Mouse (Mus musculus): ENCODE data around the gene Lpp. TPM values are rescaled to one million over a fixed set of nuclear protein-coding genes. Genes with fewer than 3 reads are reported as not detected.

Lpp gene
- polyA plus RNA-seq, 1 experiment from 2014 or later: 107 TPM

DNA sequence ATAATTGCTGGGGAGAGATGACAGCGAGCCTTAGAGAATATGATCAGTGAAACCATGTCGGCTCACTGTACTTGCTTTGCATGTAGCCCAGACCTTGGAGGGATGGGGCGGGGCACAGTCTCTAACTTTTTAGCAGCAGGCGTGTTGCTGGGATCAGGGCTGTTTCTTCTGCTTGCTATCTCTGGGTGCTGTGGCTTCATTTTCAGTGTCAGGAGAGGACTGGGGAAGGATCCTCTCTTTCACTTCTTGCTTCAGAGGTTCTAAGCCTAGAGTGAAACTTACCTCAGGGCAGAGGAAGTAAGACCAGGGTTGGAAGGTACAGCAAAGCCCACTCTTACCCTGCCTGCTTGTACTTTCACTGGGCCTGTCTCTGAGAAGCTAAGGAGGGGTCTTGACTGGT lies 210.0 kb downstream of the Lpp start:
- WGBS: 85% methylated on average over 4 of the region's 4 CpGs
- Histone ChIP-seq H3K9me3 (ENCODE audit: control insufficient read depth, low read depth, low read length) (no peaks in the 10 kb centered on the region), H3K9ac (replicated peaks; ENCODE audit: low read depth, low read length) (no peak overlapping the region), H3K27ac (ENCODE audit: low read length) (no peak overlapping the region), H3K4me2 (replicated peaks; ENCODE audit: low read depth, low read length) (no peak overlapping the region), H3K36me3 (ENCODE audit: control insufficient read depth, insufficient read depth, low read length) (no peaks in the 10 kb centered on the region), H3K4me3 (ENCODE audit: low read depth, low read length) (no peak overlapping the region), H3K4me1 (ENCODE audit: control insufficient read depth, insufficient read depth, low read length) (peaks cover 7% of the 10 kb centered on the region; the same call in 1 of the 2 replicates), H3K27me3 (ENCODE audit: control insufficient read depth, insufficient read depth, low read length) (no peaks in the 10 kb centered on the region)
- no peak for ATAC-seq (ENCODE audit: insufficient number of reproducible peaks, insufficient read depth, low FRiP score, low read depth)

DNA sequence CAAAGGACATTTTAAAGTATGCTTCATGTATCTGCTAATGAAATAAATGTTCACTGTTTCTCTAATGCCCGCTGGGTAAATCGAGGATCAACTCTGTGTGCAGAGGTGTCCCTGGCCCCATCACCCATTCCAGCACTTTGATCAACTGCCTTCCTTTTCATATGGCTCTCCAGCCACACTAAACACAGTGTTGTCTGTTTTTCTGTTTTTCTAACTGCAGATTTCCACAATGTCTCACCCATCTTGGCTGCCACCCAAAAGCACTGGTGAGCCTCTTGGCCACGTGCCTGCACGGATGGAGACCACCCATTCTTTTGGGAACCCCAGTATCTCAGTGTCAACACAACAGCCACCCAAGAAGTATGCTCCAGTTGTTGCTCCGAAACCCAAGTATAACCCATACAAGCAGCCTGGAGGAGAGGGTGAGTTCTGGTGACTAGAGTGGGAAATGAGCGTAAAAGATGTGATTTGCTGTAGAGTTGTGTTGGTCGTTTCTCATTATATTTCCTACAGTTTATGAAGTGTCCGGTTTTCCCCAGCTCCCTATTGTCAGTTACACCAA lies 214.7 kb downstream of the Lpp start:
- WGBS: 80% methylated on average over 8 of the region's 8 CpGs
- Histone ChIP-seq H3K4me3 (ENCODE audit: low read depth, low read length) (no peak overlapping the region), H3K27me3 (ENCODE audit: control insufficient read depth, insufficient read depth, low read length) (no peaks in the 10 kb centered on the region), H3K9me3 (ENCODE audit: control insufficient read depth, low read depth, low read length) (no peaks in the 10 kb centered on the region), H3K36me3 (ENCODE audit: control insufficient read depth, insufficient read depth, low read length) (no peaks in the 10 kb centered on the region), H3K27ac (ENCODE audit: low read length) (no peak overlapping the region), H3K4me1 (ENCODE audit: control insufficient read depth, insufficient read depth, low read length) (no peaks in the 10 kb centered on the region), H3K9ac (replicated peaks; ENCODE audit: low read depth, low read length) (no peak overlapping the region), H3K4me2 (replicated peaks; ENCODE audit: low read depth, low read length) (no peak overlapping the region)
- ATAC-seq (ENCODE audit: insufficient number of reproducible peaks, insufficient read depth, low FRiP score, low read depth): no peak

DNA sequence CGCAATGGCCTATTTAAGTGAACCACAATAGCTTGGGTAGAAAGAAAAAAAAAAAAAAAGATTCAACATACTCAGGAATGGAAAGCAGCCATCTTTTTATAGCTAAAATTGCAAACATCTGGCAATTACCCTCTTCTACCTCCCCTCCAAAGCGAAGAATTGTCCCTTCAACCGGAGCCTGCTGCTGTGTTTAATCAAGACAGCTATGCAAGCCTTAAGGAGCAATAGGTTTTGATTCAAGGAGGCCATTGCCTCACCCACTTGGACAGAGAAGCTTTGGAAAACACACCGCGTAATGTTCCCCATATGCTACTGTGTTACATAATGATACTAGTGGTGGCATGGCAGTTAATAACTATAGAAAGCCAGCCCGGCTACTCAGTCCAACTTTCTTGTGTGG lies 226.2 kb downstream of the Lpp start:
- H3K36me3 ChIP-seq (ENCODE audit: control insufficient read depth, insufficient read depth, low read length): peaks cover 2% of the 10 kb centered on the region; the same call in 1 of the 2 replicates
- no peaks in the 10 kb centered on the region for H3K9me3 ChIP-seq (ENCODE audit: control insufficient read depth, low read depth, low read length)
- peaks cover 4% of the 10 kb centered on the region; the same call in 1 of the 2 replicates for H3K4me1 ChIP-seq (ENCODE audit: control insufficient read depth, insufficient read depth, low read length)
- H3K27ac ChIP-seq (ENCODE audit: low read length): no peak overlapping the region
- no peak overlapping the region for H3K9ac ChIP-seq (replicated peaks; ENCODE audit: low read depth, low read length)
- no peaks in the 10 kb centered on the region for H3K27me3 ChIP-seq (ENCODE audit: control insufficient read depth, insufficient read depth, low read length)
- no peak overlapping the region for H3K4me2 ChIP-seq (replicated peaks; ENCODE audit: low read depth, low read length)
- 84% methylated on average over 6 of the region's 6 CpGs for WGBS
- no peak overlapping the region for H3K4me3 ChIP-seq (ENCODE audit: low read depth, low read length)
- no peak for ATAC-seq (ENCODE audit: insufficient number of reproducible peaks, insufficient read depth, low FRiP score, low read depth)

DNA sequence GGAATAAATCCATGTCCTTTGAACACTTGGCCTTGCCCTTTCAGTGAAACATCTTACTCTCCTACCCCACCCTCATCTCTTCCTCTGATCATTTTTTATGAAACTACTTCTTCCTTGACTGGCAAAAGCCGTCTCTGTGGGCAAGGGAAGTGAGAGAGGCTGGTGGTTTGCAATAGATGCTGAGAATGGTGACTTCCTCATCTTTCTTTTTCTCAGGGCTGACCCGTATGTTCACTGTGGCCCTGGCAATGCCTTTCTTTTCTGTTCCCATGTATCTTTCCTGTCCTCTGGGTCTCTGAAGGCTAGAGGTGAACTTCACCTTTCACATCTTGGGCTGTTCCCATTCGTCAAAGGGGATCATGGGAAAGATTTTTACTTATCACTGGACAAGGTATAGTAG lies 226.7 kb downstream of the Lpp start:
- 79% methylated on average over 3 of the region's 3 CpGs for WGBS
- Histone ChIP-seq H3K27ac (ENCODE audit: low read length) (no peak overlapping the region), H3K4me3 (ENCODE audit: low read depth, low read length) (no peak overlapping the region), H3K27me3 (ENCODE audit: control insufficient read depth, insufficient read depth, low read length) (no peaks in the 10 kb centered on the region), H3K9me3 (ENCODE audit: control insufficient read depth, low read depth, low read length) (no peaks in the 10 kb centered on the region), H3K4me1 (ENCODE audit: control insufficient read depth, insufficient read depth, low read length) (peaks cover 4% of the 10 kb centered on the region; the same call in 1 of the 2 replicates), H3K4me2 (replicated peaks; ENCODE audit: low read depth, low read length) (no peak overlapping the region), H3K9ac (replicated peaks; ENCODE audit: low read depth, low read length) (no peak overlapping the region), H3K36me3 (ENCODE audit: control insufficient read depth, insufficient read depth, low read length) (peaks cover 2% of the 10 kb centered on the region; the same call in 1 of the 2 replicates)
- ATAC-seq (ENCODE audit: insufficient number of reproducible peaks, insufficient read depth, low FRiP score, low read depth): no peak

DNA sequence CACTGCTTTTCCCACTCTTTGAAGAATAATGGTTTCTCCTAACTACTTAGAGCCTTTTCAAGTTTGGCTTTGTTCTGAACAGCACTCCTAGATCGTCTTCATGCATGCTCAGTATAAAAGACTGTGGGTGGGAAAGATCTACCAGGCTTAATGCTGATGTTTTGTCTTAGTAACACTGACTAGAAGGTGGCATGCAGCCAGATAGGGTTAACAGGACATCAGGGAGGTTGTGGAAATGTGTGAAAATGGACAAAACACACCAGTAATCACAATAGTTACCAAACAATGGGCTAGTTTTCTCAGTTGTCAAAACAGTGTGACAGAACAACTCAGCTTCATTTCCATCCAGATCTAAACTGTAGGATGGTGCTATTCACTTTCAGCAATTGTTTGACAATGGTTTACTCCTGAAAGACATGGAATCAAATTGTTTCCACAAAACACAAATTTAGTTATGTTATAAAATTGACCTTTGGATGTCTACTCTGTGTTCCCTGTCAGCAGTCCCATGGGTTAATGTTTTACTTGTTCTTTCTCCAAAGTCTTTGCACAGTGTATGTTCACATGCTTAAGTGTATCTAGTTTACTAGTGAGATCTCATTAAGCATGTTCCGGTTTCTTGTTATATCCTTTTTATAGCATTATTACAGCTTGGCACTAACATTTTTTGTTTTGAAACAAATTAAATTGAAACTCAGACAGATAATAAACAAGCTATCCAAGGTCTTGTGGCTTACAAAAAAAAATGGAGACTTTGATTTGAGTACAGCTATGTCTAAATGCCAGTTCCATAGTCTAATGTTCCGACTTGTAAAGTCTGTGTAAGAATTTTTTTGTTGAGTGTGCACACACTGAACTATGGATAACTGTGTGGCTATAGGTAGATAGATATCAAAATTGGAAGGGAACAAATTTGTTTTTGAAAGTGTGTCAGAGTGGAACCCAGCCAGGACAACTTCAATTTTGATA lies 229.2 kb downstream of the Lpp start:
- Histone ChIP-seq H3K9ac (replicated peaks; ENCODE audit: low read depth, low read length) (no peak overlapping the region), H3K27me3 (ENCODE audit: control insufficient read depth, insufficient read depth, low read length) (no peaks in the 10 kb centered on the region), H3K27ac (ENCODE audit: low read length) (no peak overlapping the region), H3K9me3 (ENCODE audit: control insufficient read depth, low read depth, low read length) (no peaks in the 10 kb centered on the region), H3K36me3 (ENCODE audit: control insufficient read depth, insufficient read depth, low read length) (peaks cover 2% of the 10 kb centered on the region; the same call in 1 of the 2 replicates), H3K4me1 (ENCODE audit: control insufficient read depth, insufficient read depth, low read length) (peaks cover 4% of the 10 kb centered on the region; the same call in 1 of the 2 replicates), H3K4me2 (replicated peaks; ENCODE audit: low read depth, low read length) (no peak overlapping the region), H3K4me3 (ENCODE audit: low read depth, low read length) (no peak overlapping the region)
- ATAC-seq (ENCODE audit: insufficient number of reproducible peaks, insufficient read depth, low FRiP score, low read depth): no peak
- WGBS: 75% methylated on average over 3 of the region's 3 CpGs

DNA sequence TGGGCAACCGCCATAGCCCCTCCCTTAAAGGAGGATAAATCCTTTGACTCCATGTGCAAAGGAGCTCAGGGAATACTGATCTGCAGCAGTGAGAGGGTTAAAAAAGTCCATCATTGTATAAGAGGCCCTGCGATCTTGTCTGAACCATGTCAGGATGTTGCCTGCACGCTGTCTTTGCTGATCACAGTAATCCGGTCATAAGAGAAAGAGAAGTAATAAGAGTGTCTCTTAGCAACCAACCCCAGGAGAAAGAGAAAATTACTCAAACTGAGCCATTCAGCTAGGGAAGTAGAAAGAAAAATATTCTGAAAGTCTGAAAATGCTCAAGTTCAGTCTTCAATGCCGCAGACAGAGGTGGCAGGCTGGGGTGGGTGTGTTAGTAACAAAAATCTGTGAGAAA lies 231.0 kb downstream of the Lpp start:
- 50% methylated on average over 5 of the region's 5 CpGs for WGBS
- H3K9me3 ChIP-seq (ENCODE audit: control insufficient read depth, low read depth, low read length): no peaks in the 10 kb centered on the region
- H3K9ac ChIP-seq (replicated peaks; ENCODE audit: low read depth, low read length): no peak overlapping the region
- peaks cover 4% of the 10 kb centered on the region; the same call in 1 of the 2 replicates for H3K4me1 ChIP-seq (ENCODE audit: control insufficient read depth, insufficient read depth, low read length)
- H3K27ac ChIP-seq (ENCODE audit: low read length): no peak overlapping the region
- H3K4me2 ChIP-seq (replicated peaks; ENCODE audit: low read depth, low read length): no peak overlapping the region
- H3K27me3 ChIP-seq (ENCODE audit: control insufficient read depth, insufficient read depth, low read length): no peaks in the 10 kb centered on the region
- H3K4me3 ChIP-seq (ENCODE audit: low read depth, low read length): no peak overlapping the region
- no peaks in the 10 kb centered on the region; the same call in 1 of the 2 replicates for H3K36me3 ChIP-seq (ENCODE audit: control insufficient read depth, insufficient read depth, low read length)
- ATAC-seq (ENCODE audit: insufficient number of reproducible peaks, insufficient read depth, low FRiP score, low read depth): no peak

DNA sequence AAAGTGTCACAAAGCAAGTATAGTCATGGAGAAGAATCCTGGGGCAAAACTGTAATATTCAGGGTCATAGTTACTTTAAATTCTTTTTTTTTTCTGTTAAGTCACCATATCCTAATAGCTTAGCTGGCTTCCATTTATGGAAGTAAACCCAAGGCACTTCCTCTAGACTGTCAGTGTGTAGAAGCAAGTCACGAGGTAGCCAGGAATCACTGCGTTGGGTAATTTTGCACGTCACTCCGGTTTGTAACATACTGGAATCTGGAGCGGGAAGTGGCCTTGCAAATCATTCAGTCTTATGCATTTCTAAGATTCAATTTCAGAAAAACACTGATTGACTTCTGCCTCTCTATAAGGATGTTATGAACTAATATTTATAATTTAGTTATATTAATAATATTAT lies 232.3 kb downstream of the Lpp start:
- H3K27ac ChIP-seq (ENCODE audit: low read length): no peak overlapping the region
- no peak overlapping the region for H3K4me3 ChIP-seq (ENCODE audit: low read depth, low read length)
- ATAC-seq (ENCODE audit: insufficient number of reproducible peaks, insufficient read depth, low FRiP score, low read depth): no peak
- no peaks in the 10 kb centered on the region for H3K27me3 ChIP-seq (ENCODE audit: control insufficient read depth, insufficient read depth, low read length)
- H3K36me3 ChIP-seq (ENCODE audit: control insufficient read depth, insufficient read depth, low read length): no peaks in the 10 kb centered on the region
- 85% methylated on average over 5 of the region's 5 CpGs for WGBS
- no peaks in the 10 kb centered on the region for H3K9me3 ChIP-seq (ENCODE audit: control insufficient read depth, low read depth, low read length)
- H3K4me2 ChIP-seq (replicated peaks; ENCODE audit: low read depth, low read length): no peak overlapping the region
- peaks cover 4% of the 10 kb centered on the region; the same call in 1 of the 2 replicates for H3K4me1 ChIP-seq (ENCODE audit: control insufficient read depth, insufficient read depth, low read length)
- no peak overlapping the region for H3K9ac ChIP-seq (replicated peaks; ENCODE audit: low read depth, low read length)

DNA sequence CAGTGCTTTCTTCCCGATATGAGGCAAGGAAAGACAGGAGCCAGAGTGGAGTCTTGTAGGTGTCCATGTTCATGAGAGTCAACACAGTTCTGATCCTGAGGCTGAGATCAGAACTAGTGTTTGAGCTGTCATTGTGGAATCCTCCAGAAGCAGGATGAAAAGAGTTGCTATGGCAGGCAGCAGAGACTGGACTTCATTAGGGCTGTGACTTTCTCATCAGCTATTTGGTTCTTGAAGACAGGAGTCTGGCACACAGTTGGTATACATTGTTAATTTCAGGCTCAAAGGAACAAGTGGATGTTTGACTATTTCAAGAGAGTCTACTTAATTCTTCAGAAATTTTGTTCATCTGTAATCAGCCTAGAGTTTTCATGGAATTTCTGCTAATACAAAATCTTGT lies 235.5 kb downstream of the Lpp start:
- Histone ChIP-seq H3K9ac (replicated peaks; ENCODE audit: low read depth, low read length) (no peak overlapping the region), H3K4me1 (ENCODE audit: control insufficient read depth, insufficient read depth, low read length) (peaks cover 4% of the 10 kb centered on the region; the same call in 1 of the 2 replicates), H3K4me2 (replicated peaks; ENCODE audit: low read depth, low read length) (no peak overlapping the region), H3K27ac (ENCODE audit: low read length) (no peak overlapping the region), H3K36me3 (ENCODE audit: control insufficient read depth, insufficient read depth, low read length) (no peaks in the 10 kb centered on the region), H3K4me3 (ENCODE audit: low read depth, low read length) (no peak overlapping the region), H3K27me3 (ENCODE audit: control insufficient read depth, insufficient read depth, low read length) (no peaks in the 10 kb centered on the region), H3K9me3 (ENCODE audit: control insufficient read depth, low read depth, low read length) (no peaks in the 10 kb centered on the region)
- WGBS: 80% methylated on average over 1 of the region's 1 CpGs
- no peak for ATAC-seq (ENCODE audit: insufficient number of reproducible peaks, insufficient read depth, low FRiP score, low read depth)
